Mouse (Mus musculus): ENCODE data around the gene Dzip3. TPM values are rescaled to one million over a fixed set of nuclear protein-coding genes. Genes with fewer than 3 reads are reported as not detected.

The Dzip3 gene
- total RNA-seq (2021) = 10 to 100 TPM; 77.4 to 81.7 TPM
- long read RNA-seq, full-length matches to known transcripts = 10 of 44 reads
- long read RNA-seq, partial matches to known transcripts = 13 of 44 reads
- long read RNA-seq, other reads (novel, unspliced or antisense) = 21 of 44 reads

GRCm38 (mm10) chr16:48993559-48994342, at the start of gene Dzip3, which contains the start of gene Cip2a:
Gene Dzip3 (minus strand): TSS chr16:48994165.
Gene Cip2a (plus strand): TSS chr16:48994185.
- peak; percentile 81 to 87 for DNase-seq (ENCODE audit: low spot score in 2 of 2)

DNA sequence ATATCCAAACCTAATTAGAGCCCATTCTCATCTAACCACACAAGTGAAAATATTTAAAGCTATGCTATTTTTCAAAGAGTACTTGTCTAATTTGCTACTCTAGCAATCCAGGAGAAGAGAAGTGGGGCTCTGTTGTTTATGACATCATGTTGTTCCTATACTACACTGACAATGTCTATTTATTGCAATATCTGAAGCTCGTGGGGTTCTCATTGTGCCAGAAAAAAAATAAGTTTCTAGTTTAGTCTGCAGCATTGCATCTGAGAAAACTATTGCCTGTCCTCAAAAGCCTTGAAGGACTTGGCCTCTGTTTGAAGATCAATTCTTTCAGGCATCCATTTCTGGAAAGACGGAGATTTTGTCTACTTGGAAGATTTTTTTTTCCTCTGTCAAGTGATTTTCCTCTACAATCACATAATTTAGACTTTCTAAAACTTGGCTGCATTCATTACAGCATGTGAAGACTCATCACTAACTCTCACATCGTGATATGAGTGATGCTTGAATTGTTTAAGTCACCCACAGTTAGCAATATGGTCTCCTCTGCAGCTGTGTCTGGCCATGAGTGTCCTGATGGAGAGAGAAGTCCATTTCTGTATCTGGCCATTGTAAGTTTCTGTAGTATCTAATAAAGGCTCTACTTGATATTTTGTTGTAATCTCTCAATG, 46.7 kb upstream of the Dzip3 start:
- DNase-seq (ENCODE audit: low spot score in 2 of 2) = no peak

- DNase-seq (ENCODE audit: low spot score in 2 of 2) = peak in 1 of 2 experiments; percentile 1
Observed at GRCm38 (mm10) chr16:49037771-49038170, 43.8 kb upstream of the Dzip3 start.

DNA sequence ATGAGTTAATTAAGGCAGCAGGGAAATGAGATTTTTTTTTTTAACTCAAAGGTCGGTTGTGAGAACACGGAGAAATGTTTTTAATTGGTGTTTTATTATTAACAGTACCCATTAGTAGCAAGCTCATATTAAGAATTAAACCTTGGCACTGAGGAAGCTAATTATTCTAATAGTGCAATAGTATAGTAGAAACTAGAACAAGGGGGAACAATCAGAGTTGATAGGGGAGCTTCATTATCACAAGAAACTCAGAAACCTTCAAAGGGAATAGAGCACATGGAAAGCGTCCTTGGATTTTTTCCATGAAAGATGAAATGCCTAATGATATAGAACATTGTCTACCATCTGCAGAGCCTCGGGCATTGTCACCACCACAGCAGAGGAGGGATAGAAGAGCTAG, 41.9 kb upstream of the Dzip3 start:
- DNase-seq (ENCODE audit: low spot score in 2 of 2) = no peak

- DNase-seq (ENCODE audit: low spot score in 2 of 2) = peak in 1 of 2 experiments; percentile 51
Observed at GRCm38 (mm10) chr16:49016620-49017332, 22.8 kb upstream of the Dzip3 start.

DNA sequence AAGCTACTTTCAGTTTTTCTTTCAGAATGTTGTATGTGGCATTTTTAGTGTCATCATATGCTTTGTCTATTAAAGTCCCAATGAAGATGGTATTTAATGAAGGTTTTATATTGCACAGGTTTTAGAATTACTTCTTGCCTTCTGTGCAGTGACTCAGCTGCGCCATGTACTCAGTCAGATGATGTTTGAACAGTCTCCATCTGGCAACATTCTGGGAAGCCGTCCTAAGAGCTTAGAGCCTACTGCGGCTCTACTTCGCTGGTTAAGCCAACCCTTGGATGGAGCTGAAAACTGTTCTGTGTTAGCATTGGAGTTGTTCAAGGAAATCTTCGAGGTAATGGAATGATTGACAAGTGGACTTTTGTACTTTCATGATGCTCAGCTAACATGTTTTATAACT, 10.2 kb upstream of the Dzip3 start:
- DNase-seq (ENCODE audit: low spot score in 2 of 2) = peak; percentile 46 to 78

GRCm38 (mm10) chr16:48994343-48994693, 353 bp upstream of the Dzip3 start:
- no peak for DNase-seq (ENCODE audit: low spot score in 2 of 2)

DNA sequence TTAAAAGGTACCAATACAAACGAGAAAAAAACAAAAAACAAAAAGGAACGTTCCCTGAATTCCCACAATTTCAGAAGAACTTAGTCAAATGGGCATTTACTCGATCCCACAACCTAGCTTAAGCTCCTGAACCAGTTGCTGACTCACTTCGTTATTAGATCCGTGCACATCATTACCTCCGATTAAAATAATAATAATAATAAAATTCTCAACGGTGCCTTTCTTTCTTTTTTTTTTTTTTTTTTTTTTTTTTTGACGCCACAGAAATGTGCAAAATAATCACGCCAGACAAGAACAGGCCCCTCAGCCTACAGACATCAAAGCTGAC, 770 bp downstream of the Dzip3 start:
- no peak for DNase-seq (ENCODE audit: low spot score in 2 of 2)

- peak in 1 of 2 experiments; percentile 23 for DNase-seq (ENCODE audit: low spot score in 2 of 2)
Observed at GRCm38 (mm10) chr16:48992437-48993230, 1.3 kb downstream of the Dzip3 start.

GRCm38 (mm10) chr16:48989700-48990099, 4.3 kb downstream of the Dzip3 start:
- no peak for DNase-seq (ENCODE audit: low spot score in 2 of 2)

GRCm38 (mm10) chr16:48985034-48985627, 8.8 kb downstream of the Dzip3 start:
- DNase-seq (ENCODE audit: low spot score in 2 of 2) = no peak

DNA sequence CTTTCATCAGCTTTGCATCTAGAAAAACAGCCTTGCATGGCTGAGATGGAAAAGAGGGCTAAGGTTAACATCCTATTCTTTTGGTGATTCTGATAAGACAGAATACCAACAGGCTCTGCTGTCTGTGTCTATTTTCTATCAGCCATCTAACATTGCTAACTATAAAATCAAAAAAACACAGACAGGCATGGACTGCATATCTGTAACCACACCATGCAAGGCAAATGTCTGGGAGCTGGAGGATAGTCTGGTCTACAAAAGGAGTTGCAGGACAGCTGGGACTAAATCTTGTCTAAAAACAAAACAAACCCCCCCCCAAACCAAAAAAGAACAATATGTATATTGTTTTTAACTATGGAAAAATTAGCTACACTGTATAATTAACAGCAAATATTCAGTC, 14.0 kb downstream of the Dzip3 start:
- DNase-seq (ENCODE audit: low spot score in 2 of 2) = no peak

DNA sequence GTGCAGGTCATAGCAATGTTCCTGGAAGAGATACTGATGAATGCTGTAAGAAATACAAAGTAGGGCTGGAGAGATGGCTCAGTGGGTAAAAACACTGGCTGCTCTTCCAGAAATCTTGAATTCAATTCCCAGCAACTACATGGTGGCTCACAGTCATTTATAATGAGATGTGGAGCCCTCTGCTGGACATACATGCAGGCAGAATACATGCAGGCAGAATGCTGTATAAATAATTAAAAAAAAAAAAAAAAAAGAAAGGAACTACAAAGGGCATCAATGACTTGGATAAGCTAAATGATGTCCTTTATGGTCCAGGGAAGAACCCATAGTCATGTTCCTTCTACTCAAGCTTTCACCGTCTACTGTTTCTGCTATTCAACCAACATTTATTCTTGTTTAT, 20.4 kb downstream of the Dzip3 start:
- DNase-seq (ENCODE audit: low spot score in 2 of 2) = no peak

DNA sequence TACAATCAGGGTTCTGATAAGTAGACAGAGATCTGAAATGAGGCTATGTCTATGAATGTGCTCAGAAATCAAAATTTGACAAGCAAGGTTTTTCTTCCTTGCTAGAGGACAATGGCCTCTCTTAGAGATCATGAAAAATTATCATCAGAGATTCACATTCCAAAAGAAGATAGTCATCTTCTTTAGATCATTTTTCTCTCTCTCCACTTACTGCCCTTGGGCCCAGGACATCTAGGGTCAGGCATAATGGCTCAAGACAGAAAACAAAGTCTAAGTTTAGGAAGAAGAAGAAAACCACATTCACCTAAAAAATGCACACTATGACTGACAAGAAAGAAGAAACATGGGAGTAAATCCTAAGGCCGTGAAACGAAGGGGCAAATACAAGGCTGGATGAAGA, 21.0 kb downstream of the Dzip3 start:
- DNase-seq (ENCODE audit: low spot score in 2 of 2) = no peak

GRCm38 (mm10) chr16:48941805-48942204, 52.2 kb downstream of the Dzip3 start:
- peak in 1 of 2 experiments; percentile 6 for DNase-seq (ENCODE audit: low spot score in 2 of 2)

DNA sequence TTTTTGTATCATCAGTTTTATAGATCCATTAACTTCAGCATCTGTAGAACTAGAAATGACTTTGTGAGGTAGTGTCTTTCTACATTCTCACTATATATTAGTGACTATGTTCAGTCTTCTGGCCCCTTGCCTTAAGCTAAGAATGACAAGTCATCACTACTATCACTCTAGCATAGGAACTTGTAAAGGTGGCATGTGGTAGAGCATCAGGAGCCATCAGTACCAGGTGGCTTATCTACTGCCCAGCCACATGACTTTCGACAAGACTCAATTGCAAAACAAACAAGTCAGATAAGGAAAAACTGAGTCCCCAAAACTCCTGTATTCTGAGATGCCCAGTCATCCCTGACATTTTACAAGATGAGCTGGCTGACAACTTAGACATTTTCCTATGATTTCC, 70.2 kb downstream of the Dzip3 start:
- no peak for DNase-seq (ENCODE audit: low spot score in 2 of 2)

DNA sequence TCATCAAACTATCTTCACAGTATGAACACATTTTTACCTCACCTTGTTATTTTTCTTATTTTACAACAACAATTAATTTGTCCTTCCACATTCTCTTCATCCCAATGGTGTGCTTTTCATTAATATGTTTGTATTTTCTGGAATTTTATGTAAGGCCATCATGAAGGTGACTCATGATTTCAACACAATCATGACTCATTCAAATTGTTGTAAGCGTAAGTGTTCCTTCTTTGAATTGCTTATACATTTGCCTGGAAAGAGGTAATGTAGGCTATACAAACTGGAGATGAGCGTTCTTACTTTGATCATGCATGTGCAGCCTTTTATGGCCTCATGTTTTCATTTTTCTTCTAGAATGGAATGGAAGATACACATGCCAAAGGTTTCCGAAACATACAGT, 80.8 kb downstream of the Dzip3 start:
- no peak for DNase-seq (ENCODE audit: low spot score in 2 of 2)

DNA sequence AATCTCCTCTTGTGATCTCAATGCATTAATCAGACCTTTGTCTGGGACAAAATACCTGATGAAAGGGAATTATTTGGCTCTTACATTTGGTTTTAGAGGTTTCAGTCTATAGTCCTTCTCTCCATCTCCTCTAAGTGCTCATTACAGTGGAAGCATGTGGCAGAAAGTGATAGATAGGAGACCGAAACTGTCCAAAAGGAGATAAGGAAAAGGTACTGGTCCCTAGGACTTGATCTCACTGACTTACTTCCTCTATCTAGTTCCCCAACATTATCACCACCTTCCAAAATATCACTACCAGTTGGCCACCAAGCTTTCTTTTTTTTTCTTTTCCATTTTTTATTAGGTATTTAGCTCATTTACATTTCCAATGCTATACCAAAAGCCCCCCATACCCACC, 82.8 kb downstream of the Dzip3 start:
- DNase-seq (ENCODE audit: low spot score in 2 of 2) = no peak

- no peak for DNase-seq (ENCODE audit: low spot score in 2 of 2)
Observed at GRCm38 (mm10) chr16:48899868-48900267, 94.1 kb downstream of the Dzip3 start.

- DNase-seq (ENCODE audit: low spot score in 2 of 2) = no peak
Observed at GRCm38 (mm10) chr16:48890733-48891132, 103.2 kb downstream of the Dzip3 start.

Measured in layer of hippocampus, adult 18-20 months (tissue).